Mouse (Mus musculus) retina, postnatal 7 days (tissue): Measurements from ENCODE around the gene Nxf1.

Experiments
- DNase-seq: peaks from one replicate; pipeline ENCODE4 v3.0.0-alpha.2; 2012; ENCODE audit warnings: low read depth, low spot score

Gene Nxf1

DNA sequence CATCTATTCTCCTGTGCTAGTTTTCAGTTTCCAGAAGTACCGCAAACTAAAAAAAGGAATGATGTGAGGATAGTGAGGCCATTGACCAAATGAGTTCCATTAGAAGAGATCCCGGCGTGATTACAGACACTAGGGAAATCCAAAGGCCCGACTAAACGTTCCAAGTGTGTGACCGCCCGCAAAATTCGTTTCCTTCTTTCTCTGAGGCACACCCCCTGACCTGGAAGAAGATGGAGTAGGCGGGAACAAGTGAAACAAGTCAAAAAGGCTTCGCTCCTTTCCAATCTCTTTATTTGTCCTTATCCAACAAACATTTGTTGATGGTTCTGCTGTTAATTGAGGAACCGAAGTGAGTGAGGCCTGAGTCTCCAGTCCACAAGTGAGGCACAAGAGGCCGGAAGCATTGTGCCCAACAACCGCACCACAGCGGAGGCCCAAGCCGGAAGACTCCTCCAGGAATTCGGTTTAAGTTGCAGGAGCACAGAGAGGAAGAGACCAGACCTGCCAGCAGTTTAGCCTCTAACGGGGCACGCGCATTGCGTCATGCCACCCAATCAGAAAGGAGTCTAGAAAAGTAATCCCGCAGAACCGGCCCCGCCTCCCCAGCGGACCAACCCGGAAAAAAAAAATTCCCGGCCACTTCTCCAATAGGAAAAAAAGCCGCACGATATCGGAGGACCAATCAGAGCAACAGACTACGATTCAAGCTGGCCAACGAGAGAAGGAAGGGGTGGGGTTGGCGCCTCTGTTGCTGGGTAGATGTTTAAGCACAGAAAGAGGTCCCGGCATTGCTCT, 62.1 kb downstream of the Nxf1 start, which contains the start of gene Ttc9c:
Gene Ttc9c (minus strand): TSS at position 533 of the 795 bp plus-strand sequence.
- peak; percentile 92 for DNase-seq

DNA sequence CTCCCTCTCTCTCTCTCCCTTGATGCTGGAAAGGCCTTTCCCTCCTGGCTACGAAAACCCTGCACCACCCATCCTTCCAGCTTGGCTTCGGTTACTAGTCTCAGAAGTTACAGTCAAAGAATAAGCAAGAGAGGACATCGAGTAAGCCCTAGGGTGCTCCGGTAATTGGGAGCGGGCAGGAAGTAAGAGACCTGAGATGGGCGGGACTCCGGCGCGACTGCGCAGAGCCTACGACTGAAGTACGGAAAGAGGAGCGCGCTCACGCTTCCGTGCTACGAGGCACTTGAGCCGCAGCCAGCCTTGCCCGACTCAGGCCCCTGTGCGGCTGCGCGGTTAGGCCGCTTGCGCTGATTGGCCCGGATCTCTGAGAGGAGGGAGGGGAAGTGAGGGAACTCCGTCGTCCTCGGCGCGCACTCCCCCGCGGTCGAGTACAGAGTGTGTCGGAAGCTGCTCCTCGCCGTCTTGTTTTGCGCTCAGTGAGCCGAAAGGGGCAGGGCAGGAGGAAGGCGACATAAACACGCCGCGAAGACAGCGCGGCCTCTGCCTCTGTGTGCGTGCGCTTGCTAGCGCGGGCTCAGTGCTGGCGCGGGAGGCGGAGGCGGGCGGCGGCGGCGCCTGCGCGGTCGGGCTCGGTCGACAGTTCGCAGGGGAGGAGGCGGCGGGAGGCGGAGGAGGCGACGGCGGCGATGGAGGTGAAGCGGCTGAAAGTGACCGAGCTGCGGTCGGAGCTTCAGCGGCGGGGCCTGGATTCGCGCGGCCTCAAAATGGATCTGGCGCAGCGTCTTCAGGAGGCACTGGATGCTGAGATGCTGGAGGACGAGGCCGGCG, 62.9 kb downstream of the Nxf1 start, which contains the start of gene Hnrnpul2:
Gene Hnrnpul2 (plus strand): TSS at position 415 of the 828 bp plus-strand sequence.
- DNase-seq, result peak; percentile 97
